Mouse (Mus musculus) liver, adult 2 months (tissue): ENCODE measurements around the gene Mill2.

Experiments
- CTCF ChIP-seq: fragments of 200-500 bp; IDR thresholded peaks from 2 replicates; pipeline ENCODE4 v1.5.1; 2011; ENCODE audit warnings: low read depth, low read length, control low read depth
- POLR2A ChIP-seq: fragments of 200-500 bp; IDR thresholded peaks from 2 replicates; pipeline ENCODE4 v1.6.1; 2011; ENCODE audit warnings: low read length, control low read depth; ENCODE audit not compliant: insufficient read depth; ENCODE audit errors: extremely low read depth

- TF ChIP-seq POLR2A (0 out of 2 replicates have a peak, but pooled peaks have one; percentile 3), CTCF (no peak)
These were observed 54.1 kb downstream of the Mill2 start for GRCm38 (mm10) chr7:18893651-18894430.
